Comparison of ENCODE assay signal across 8 mouse cellular contexts in genomic region chr17:35866911-35867890, GRCm38 (mm10). TPM values are rescaled to one million over a fixed set of nuclear protein-coding genes. Genes with fewer than 3 reads are reported as not detected.
DNase-seq lines count a peak whose midpoint lies in the region; ATAC-seq and TF ChIP-seq lines count a peak whose summit lies in the region.

No protein-coding gene starts in this region.

- TF ChIP-seq CTCF in intestine, postnatal 0 days (IDR thresholded peaks at IDR 0.05; ENCODE audit: low read depth), result peak; percentile 58

- H3K9me3 ChIP-seq in forebrain, embryonic 16.5 days (ENCODE audit: control insufficient read depth, low read length), result no peaks in the 10 kb centered on the region
- no peaks in the 10 kb centered on the region for H3K9me3 ChIP-seq in intestine, postnatal 0 days (ENCODE audit: control insufficient read depth)
- H3K9me3 ChIP-seq in lung, embryonic 16.5 days (ENCODE audit: control insufficient read depth, low read length), result 0 out of 2 replicates have a peak, but pooled peaks cover 2% of the 10 kb centered on the region

- H3K9ac ChIP-seq in forebrain, embryonic 16.5 days (replicated peaks; ENCODE audit: low read depth, low read length), result peak overlapping the region; percentile 87
- H3K9ac ChIP-seq in intestine, postnatal 0 days (ENCODE audit: low read depth, low read length), result peak overlapping the region; percentile 55
- peak overlapping the region; percentile 81 for H3K9ac ChIP-seq in lung, embryonic 16.5 days (ENCODE audit: low read length)

- H3K4me1 ChIP-seq in forebrain, embryonic 16.5 days (replicated peaks; ENCODE audit: control insufficient read depth, insufficient read depth, low read length), result peaks cover 52% of the 10 kb centered on the region
- H3K4me1 ChIP-seq in intestine, postnatal 0 days (replicated peaks; ENCODE audit: control insufficient read depth, insufficient read depth, low read length), result no peaks in the 10 kb centered on the region
- peaks cover 33% of the 10 kb centered on the region for H3K4me1 ChIP-seq in lung, embryonic 16.5 days (replicated peaks; ENCODE audit: control insufficient read depth, insufficient read depth, low read length)

- 10% methylated on average over 26 of the region's 26 CpGs for WGBS in forebrain, embryonic 16.5 days
- 20% methylated on average over 26 of the region's 26 CpGs for WGBS in intestine, postnatal 0 days
- WGBS in lung, embryonic 16.5 days, result 8% methylated on average over 26 of the region's 26 CpGs

- intact Hi-C loops in left cerebral cortex, postnatal 25 days (cut with DNase I), result no loop called here

- H3K36me3 ChIP-seq in forebrain, embryonic 16.5 days (ENCODE audit: control insufficient read depth, insufficient read depth), result peaks cover 4% of the 10 kb centered on the region; the same call in 1 of the 2 replicates
- no peaks in the 10 kb centered on the region for H3K36me3 ChIP-seq in intestine, postnatal 0 days (ENCODE audit: control insufficient read depth, insufficient read depth)
- peaks cover 5% of the 10 kb centered on the region; the same call in 1 of the 2 replicates for H3K36me3 ChIP-seq in lung, embryonic 16.5 days (ENCODE audit: control insufficient read depth, insufficient read depth, low read length)

- peak overlapping the region; percentile 83 for H3K4me3 ChIP-seq in forebrain, embryonic 16.5 days (replicated peaks; ENCODE audit: low read length)
- peak overlapping the region; percentile 61 for H3K4me3 ChIP-seq in intestine, postnatal 0 days (ENCODE audit: low read depth, low read length)
- peak overlapping the region; percentile 66 for H3K4me3 ChIP-seq in lung, embryonic 16.5 days (ENCODE audit: low read length)

- no peak for ATAC-seq in CD4-positive, CD25-positive, alpha-beta regulatory T cell, adult 4 months
- no peak for ATAC-seq in forebrain, embryonic 16.5 days
- no peak for ATAC-seq in intestine, postnatal 0 days
- no peak for ATAC-seq in lung, embryonic 16.5 days (ENCODE audit: low read depth)

- DNase-seq in CD4-positive, CD25-positive, alpha-beta regulatory T cell, adult 2 months (ENCODE audit: low read depth, low spot score), result peak; percentile 68
- DNase-seq in adipocyte (ENCODE audit: low spot score), result peak; percentile 72
- peak; percentile 30 for DNase-seq in retina, postnatal 1 day
- no peak for DNase-seq in left cerebral cortex, postnatal 25 days (ENCODE audit: low spot score in 2 of 2)

- H3K27me3 ChIP-seq in forebrain, embryonic 16.5 days (replicated peaks; ENCODE audit: control insufficient read depth, insufficient read depth, low read length), result no peaks in the 10 kb centered on the region
- H3K27me3 ChIP-seq in intestine, postnatal 0 days (replicated peaks; ENCODE audit: control insufficient read depth, insufficient read depth, low read length), result no peaks in the 10 kb centered on the region
- H3K27me3 ChIP-seq in lung, embryonic 16.5 days (ENCODE audit: control insufficient read depth, insufficient read depth, low read depth, low read length), result no peaks in the 10 kb centered on the region

- peak overlapping the region; percentile 97 for H3K27ac ChIP-seq in forebrain, embryonic 16.5 days (ENCODE audit: low read length)
- peak overlapping the region; percentile 87 for H3K27ac ChIP-seq in intestine, postnatal 0 days (ENCODE audit: low read depth, low read length)
- H3K27ac ChIP-seq in lung, embryonic 16.5 days (ENCODE audit: low read length), result peak overlapping the region; percentile 99

- H3K4me2 ChIP-seq in forebrain, embryonic 16.5 days (ENCODE audit: low read length), result peak overlapping the region; percentile 93
- H3K4me2 ChIP-seq in intestine, postnatal 0 days (replicated peaks; ENCODE audit: low read depth), result peak overlapping the region; percentile 92
- H3K4me2 ChIP-seq in lung, embryonic 16.5 days (ENCODE audit: low read depth, low read length), result peak overlapping the region; percentile 94

RNA-seq across cellular contexts. Expression of gene Ppp1r18, which starts 1.8 kb away (rescaled TPM):
- polyA plus RNA-seq in CD4-positive, CD25-positive, alpha-beta regulatory T cell, adult 4 months (2017; shearing (Covaris generic)), result 100 to 1,000 TPM; 222 to 223 TPM
- polyA plus RNA-seq in forebrain, embryonic 16.5 days (2015; fragmentation: Nextera tagmentation; extraction: Ambion mirVana), result 24.9 and 25.7 TPM in 2 replicates
- polyA plus RNA-seq in intestine, postnatal 0 days (2015; fragmentation: Nextera tagmentation; extraction: Ambion mirVana), result 15.2 and 15.6 TPM in 2 replicates
- polyA plus RNA-seq in lung, embryonic 16.5 days (2015; fragmentation: Nextera tagmentation; extraction: Ambion mirVana), result 23.3 and 26.5 TPM in 2 replicates
- total RNA-seq in left cerebral cortex, postnatal 25 days (2021), result 1 to 10 TPM; 8.3 to 8.7 TPM

RNA-seq across cellular contexts. Expression of gene Nrm, which starts 6.1 kb away (rescaled TPM):
- polyA plus RNA-seq in CD4-positive, CD25-positive, alpha-beta regulatory T cell, adult 4 months (2017; shearing (Covaris generic)), result 10 to 100 TPM; 35.5 to 43.5 TPM
- 23.4 and 26.1 TPM in 2 replicates for polyA plus RNA-seq in forebrain, embryonic 16.5 days (2015; fragmentation: Nextera tagmentation; extraction: Ambion mirVana)
- 19.8 and 20.6 TPM in 2 replicates for polyA plus RNA-seq in intestine, postnatal 0 days (2015; fragmentation: Nextera tagmentation; extraction: Ambion mirVana)
- polyA plus RNA-seq in lung, embryonic 16.5 days (2015; fragmentation: Nextera tagmentation; extraction: Ambion mirVana), result 65.6 and 67.9 TPM in 2 replicates
- 1 to 10 TPM; 3.2 to 3.6 TPM for total RNA-seq in left cerebral cortex, postnatal 25 days (2021)

RNA-seq across cellular contexts. Expression of gene Dhx16, which starts 12.4 kb away (rescaled TPM):
- 10 to 100 TPM; 13.4 to 39.3 TPM for polyA plus RNA-seq in CD4-positive, CD25-positive, alpha-beta regulatory T cell, adult 4 months (2017; shearing (Covaris generic))
- 40.4 and 42.2 TPM in 2 replicates for polyA plus RNA-seq in forebrain, embryonic 16.5 days (2015; fragmentation: Nextera tagmentation; extraction: Ambion mirVana)
- 17.2 and 18.1 TPM in 2 replicates for polyA plus RNA-seq in intestine, postnatal 0 days (2015; fragmentation: Nextera tagmentation; extraction: Ambion mirVana)
- 40.2 and 42.4 TPM in 2 replicates for polyA plus RNA-seq in lung, embryonic 16.5 days (2015; fragmentation: Nextera tagmentation; extraction: Ambion mirVana)
- 10 to 100 TPM; 29.5 to 32.4 TPM for total RNA-seq in left cerebral cortex, postnatal 25 days (2021)

RNA-seq across cellular contexts. Expression of gene Mdc1, which starts 25.9 kb away (rescaled TPM):
- 10 to 100 TPM; 10.9 to 13.2 TPM for polyA plus RNA-seq in CD4-positive, CD25-positive, alpha-beta regulatory T cell, adult 4 months (2017; shearing (Covaris generic))
- polyA plus RNA-seq in forebrain, embryonic 16.5 days (2015; fragmentation: Nextera tagmentation; extraction: Ambion mirVana), result 10.6 and 13.2 TPM in 2 replicates
- 2.3 and 2.7 TPM in 2 replicates for polyA plus RNA-seq in intestine, postnatal 0 days (2015; fragmentation: Nextera tagmentation; extraction: Ambion mirVana)
- polyA plus RNA-seq in lung, embryonic 16.5 days (2015; fragmentation: Nextera tagmentation; extraction: Ambion mirVana), result 20.6 and 22.3 TPM in 2 replicates
- total RNA-seq in left cerebral cortex, postnatal 25 days (2021), result 10 to 100 TPM in 1 of 2 experiments, 1 to 10 TPM in 1; 9.7 to 12.0 TPM

RNA-seq across cellular contexts. Expression of gene Tubb5, which starts 29.1 kb away (rescaled TPM):
- 100 to 1,000 TPM; 564 to 602 TPM for polyA plus RNA-seq in CD4-positive, CD25-positive, alpha-beta regulatory T cell, adult 4 months (2017; shearing (Covaris generic))
- 1,979 and 2,045 TPM in 2 replicates for polyA plus RNA-seq in forebrain, embryonic 16.5 days (2015; fragmentation: Nextera tagmentation; extraction: Ambion mirVana)
- 233 and 240 TPM in 2 replicates for polyA plus RNA-seq in intestine, postnatal 0 days (2015; fragmentation: Nextera tagmentation; extraction: Ambion mirVana)
- 877 and 940 TPM in 2 replicates for polyA plus RNA-seq in lung, embryonic 16.5 days (2015; fragmentation: Nextera tagmentation; extraction: Ambion mirVana)
- 100 to 1,000 TPM; 492 to 522 TPM for total RNA-seq in left cerebral cortex, postnatal 25 days (2021)

Comparison
In these comparisons a context has a peak if more than half of its experiments do, and no peak if none do; other contexts are left out.
1. DNase-seq: peak in CD4-positive, CD25-positive, alpha-beta regulatory T cell, adult 2 months (single experiment), adipocyte (single experiment) and retina, postnatal 1 day (single experiment); none in left cerebral cortex, postnatal 25 days (0 of 2).
2. Peak in every context shown above with its lines, with median percentiles within 50 percentile points of each other: H3K27ac ChIP-seq, H3K4me2 ChIP-seq, H3K4me3 ChIP-seq and H3K9ac ChIP-seq.